Mouse (Mus musculus) MN1 (cell line): Measurements from ENCODE around the gene Cblc.
A peak's percentile ranks its signal among the peaks of the same experiment; 100 is the strongest.

Experiments used
- DNase-seq: peaks from one replicate; pipeline ENCODE4 v3.0.0-alpha.2; 2016; ENCODE audit warnings: low spot score

Cblc gene

DNA sequence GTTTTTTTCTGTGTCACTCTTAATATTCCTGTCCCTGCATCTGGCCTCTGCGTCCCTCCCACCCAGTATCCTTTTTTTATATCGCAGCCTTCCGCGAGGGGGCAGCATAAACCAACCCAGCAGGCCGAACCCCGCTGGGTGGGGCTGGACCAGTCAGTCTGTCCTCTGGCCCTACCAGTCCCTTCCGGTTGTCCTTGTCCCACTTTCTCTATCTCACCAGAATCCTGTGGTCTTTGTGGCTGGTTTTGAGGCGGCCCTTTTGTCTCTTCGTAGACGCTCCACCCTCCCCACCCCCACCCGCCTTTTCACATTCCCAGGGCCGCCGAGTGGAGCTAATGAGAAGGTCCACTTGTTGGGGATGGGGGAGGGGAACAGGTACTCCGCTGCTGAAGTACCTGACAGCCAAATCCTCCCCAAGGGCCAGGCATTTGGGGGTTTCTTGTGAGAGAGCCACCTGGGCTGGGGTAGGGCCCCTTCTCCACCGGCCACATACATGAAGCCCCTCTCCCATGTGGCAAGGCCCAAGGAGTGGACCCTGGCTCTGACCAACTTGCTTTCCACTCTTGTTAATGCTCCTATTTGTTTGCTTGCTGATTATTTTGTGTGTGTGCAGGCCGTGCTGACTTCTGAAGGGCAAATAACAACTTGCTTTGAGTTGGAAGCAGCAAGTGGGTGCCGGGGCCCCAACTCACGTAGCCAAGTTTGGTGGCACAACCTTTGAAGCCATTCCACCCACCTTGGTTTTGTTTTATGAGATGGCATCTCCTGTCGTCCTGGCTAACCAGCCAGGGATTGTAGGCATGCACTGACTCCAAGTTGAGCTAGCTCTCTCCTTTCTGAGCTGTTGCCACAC is 46.2 kb downstream of the Cblc start, which contains the start of gene Nectin2:
TSS of gene Nectin2 (minus strand) at position 267 of the 853 bp plus-strand sequence.
- peak; percentile 69 for DNase-seq

- DNase-seq: peak; percentile 87
These were observed 47.0 kb downstream of the Cblc start for GRCm38 (mm10) chr7:19749389-19750216.

DNA sequence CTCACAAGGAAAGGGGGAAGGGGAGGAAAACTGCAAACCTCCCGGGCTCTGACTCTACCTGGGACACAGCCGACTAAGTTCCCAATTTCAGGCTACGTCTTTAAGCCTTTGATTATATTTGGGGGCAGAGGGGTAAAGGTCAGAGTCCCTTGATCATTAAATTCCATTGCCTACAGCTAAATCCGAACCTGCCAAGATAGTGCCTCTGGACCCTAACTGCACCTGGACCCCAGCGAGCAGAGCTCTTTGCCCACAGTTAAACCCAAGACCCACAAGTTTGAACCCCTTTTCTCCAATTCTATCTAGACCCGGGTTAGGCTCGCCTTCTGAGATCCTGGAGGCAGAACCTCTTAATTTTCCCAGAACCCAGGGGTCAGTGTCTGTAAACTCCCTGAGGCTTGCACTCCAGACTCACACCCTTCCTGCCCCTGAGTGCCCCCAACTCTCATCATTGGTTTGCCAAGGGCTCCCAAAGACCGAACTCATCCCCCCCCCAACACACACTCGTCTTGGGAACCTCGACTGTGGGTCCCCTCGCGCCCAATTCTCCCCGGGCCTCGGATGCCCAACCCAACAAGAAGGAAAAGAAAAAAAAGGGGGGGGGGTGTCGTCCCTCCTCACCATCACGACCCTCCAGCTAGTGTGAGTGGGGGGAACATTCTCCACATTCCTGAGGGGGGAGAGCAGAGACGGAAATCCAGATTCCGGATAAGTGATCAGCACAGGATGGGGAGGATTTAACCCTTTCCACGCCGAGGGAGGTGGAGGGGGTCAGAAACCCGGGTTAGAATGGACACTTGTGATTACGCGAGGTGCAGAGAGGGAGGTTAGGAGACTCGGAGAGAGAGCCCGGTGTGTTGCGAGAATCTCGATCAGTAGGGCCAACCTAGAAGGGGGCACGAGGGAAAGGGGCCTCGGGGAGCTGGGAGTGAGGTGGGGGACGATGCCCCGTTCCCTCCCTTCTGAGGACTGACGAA is 48.1 kb downstream of the Cblc start:
- DNase-seq: no peak

GRCm38 (mm10) chr7:19747420-19748218 is 49.0 kb downstream of the Cblc start:
- no peak for DNase-seq

- no peak for DNase-seq
These were observed 50.0 kb downstream of the Cblc start for GRCm38 (mm10) chr7:19746426-19747201.

DNA sequence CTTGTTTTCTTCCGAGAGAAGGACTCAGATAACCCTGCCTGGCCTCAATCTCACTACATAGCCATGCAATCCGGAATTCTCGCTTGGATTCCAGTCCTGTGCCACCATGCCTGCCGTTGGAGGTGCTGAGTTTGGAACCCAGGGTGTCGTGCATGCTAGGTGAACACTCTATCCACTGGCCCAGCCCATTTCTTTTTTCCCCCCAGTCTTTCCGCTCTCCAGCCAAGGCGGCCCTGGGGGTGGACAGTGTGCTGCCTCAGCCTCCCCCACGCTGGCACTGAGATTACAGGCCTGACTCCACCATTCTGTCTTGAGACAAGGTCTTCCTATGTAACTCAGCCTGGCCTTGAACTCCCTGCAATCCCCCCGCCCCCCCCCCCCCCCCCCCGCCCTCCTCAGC is 50.6 kb downstream of the Cblc start:
- no peak for DNase-seq

GRCm38 (mm10) chr7:19744590-19745385 is 51.8 kb downstream of the Cblc start:
- DNase-seq: peak; percentile 24

GRCm38 (mm10) chr7:19743791-19744190 is 52.8 kb downstream of the Cblc start:
- DNase-seq: no peak

GRCm38 (mm10) chr7:19742468-19742867 is 54.1 kb downstream of the Cblc start:
- no peak for DNase-seq

DNA sequence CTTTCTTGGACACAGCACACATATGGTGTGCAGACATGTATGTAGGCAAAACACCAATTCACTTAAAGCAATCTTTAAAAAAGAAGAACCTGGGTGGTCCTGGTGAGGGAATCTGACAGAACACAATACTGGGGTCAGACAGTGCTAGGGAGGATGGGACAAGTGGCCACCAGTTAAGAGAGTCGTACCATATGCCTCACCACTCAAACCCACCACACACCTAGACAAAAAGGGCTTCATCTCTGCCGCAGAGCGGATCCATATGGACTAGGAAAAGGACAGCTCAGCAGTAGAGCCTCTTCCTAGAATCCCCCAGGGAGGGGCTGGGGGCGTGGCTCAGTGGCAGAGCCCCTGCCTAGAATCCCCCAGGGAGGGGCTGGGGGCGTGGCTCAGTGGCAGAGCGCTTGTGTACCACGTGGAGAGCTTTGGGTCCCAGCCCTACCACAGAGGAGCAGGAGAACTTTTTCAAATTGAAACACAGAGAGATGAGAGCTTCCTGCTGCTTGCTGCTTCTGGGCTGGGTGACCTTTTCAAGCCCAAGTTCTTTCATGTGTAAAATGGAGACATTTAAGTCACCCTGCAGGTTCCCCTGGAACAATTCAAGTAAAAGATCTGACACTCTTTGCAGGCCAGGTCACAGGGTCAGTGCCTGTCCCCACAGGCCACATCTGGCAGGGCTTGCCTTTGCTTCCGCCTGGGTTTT is 55.1 kb downstream of the Cblc start:
- no peak for DNase-seq

- no peak for DNase-seq
These were observed 56.3 kb downstream of the Cblc start for GRCm38 (mm10) chr7:19740269-19740668.

GRCm38 (mm10) chr7:19738771-19739170 is 57.8 kb downstream of the Cblc start:
- DNase-seq: no peak

DNA sequence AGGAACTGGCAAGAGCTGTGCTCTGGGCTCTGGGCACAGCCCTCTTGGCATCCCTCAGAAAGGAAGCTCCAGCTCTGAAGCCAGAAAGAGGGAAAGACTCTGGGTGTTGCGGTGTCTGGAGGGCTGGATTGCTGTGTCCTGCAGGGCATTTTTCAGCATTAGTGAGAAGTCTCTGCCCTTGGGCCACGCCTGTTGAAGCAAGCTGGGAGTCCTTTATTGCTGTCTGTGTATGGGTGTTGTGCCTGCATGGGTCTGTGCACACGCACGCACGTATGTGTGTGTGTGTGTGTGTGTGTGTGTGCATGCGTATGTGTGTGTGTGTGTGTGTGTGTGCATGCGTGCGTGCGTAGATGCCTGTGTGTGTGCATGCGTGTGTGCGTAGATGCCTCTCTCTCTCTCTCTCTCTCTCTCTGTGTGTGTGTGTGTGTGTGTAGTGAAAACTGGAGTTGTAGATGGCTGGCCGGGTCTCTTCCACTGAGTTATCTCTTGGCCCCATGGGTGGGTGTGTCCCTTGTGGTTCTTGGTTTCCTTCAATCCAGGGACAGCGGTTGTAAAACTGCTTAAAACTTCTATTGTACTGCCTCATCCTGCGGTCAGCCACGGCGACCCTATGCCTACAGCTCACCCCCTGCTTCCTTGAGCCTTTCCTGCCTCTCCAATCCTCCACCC is 60.1 kb downstream of the Cblc start:
- DNase-seq: no peak

DNA sequence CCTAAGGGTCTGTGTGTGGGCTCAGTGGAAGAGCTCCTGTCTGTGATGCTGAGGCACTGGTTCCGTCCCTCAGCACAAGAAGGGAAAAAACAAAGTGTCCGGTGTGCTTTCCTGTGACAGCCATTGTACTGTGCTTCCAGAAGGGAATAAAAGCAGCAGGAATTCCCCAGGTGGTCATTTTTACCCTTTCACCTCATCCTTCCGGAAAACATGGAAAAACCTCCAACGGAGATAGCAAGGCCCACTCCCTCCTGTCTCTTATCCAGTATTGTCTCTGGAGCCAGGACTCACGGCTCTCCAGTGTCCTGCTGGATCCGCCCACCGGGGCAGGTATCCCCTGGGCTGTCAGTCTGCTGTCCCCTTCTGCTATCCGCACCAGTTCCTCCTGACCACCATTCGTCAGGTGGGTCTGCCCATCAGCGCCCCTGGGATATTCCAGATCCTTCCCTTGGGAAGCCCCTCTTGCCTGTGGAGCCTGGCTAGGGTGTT is 62.4 kb downstream of the Cblc start:
- no peak for DNase-seq
